Mouse (Mus musculus) mouse trophoblast stem cell (cell line): ENCODE data around the gene Ifih1.

ENCODE experiments used
- in situ Hi-C, 2 experiments: fragments of 300-500 bp; cut with MseI, MboI; formaldehyde crosslinking; loops; 2 replicates in 1 of 2; 3 replicates in 1 of 2; pipeline ENCODE4 v1.15.1; 2025

Gene Ifih1

GRCm38 (mm10) chr2:62646014-62646645, at the start of gene Ifih1:
Ifih1 (minus strand) TSS chr2:62646255.
- in situ Hi-C loops: no loop called here

- in situ Hi-C loops: no loop called here
Measured at GRCm38 (mm10) chr2:62685934-62686333, 39.9 kb upstream of the Ifih1 start.

GRCm38 (mm10) chr2:62684989-62685595, 39.0 kb upstream of the Ifih1 start:
- in situ Hi-C loops: no loop called here

- in situ Hi-C loops: no loop called here
Measured at GRCm38 (mm10) chr2:62681667-62682066, 35.6 kb upstream of the Ifih1 start.

- in situ Hi-C loops: no loop called here
Measured at GRCm38 (mm10) chr2:62672788-62673187, 26.7 kb upstream of the Ifih1 start.

- in situ Hi-C loops: no loop called here
Measured at GRCm38 (mm10) chr2:62670767-62671166, 24.7 kb upstream of the Ifih1 start.

GRCm38 (mm10) chr2:62670301-62670700, 24.2 kb upstream of the Ifih1 start:
- in situ Hi-C loops: no loop called here

GRCm38 (mm10) chr2:62669848-62670247, 23.8 kb upstream of the Ifih1 start:
- in situ Hi-C loops: no loop called here

- in situ Hi-C loops: no loop called here
Measured at GRCm38 (mm10) chr2:62665536-62665935, 19.5 kb upstream of the Ifih1 start.

GRCm38 (mm10) chr2:62664839-62665238, 18.8 kb upstream of the Ifih1 start:
- in situ Hi-C loops: no loop called here

- in situ Hi-C loops: no loop called here
Measured at GRCm38 (mm10) chr2:62664135-62664670, 18.1 kb upstream of the Ifih1 start, which contains the start of gene Gca. Gca (plus strand) TSS chr2:62664285.

- in situ Hi-C loops: no loop called here
Measured at GRCm38 (mm10) chr2:62662560-62662959, 16.5 kb upstream of the Ifih1 start.

- in situ Hi-C loops: no loop called here
Measured at GRCm38 (mm10) chr2:62660565-62660964, 14.5 kb upstream of the Ifih1 start.

- in situ Hi-C loops: no loop called here
Measured at GRCm38 (mm10) chr2:62656072-62656471, 10.0 kb upstream of the Ifih1 start.

- in situ Hi-C loops: no loop called here
Measured at GRCm38 (mm10) chr2:62654519-62655338, 8.7 kb upstream of the Ifih1 start.

GRCm38 (mm10) chr2:62652466-62652865, 6.4 kb upstream of the Ifih1 start:
- in situ Hi-C loops: no loop called here

- in situ Hi-C loops: no loop called here
Measured at GRCm38 (mm10) chr2:62651890-62652289, 5.8 kb upstream of the Ifih1 start.

- in situ Hi-C loops: no loop called here
Measured at GRCm38 (mm10) chr2:62646671-62647289, 725 bp upstream of the Ifih1 start.

GRCm38 (mm10) chr2:62645475-62645874, 580 bp downstream of the Ifih1 start:
- in situ Hi-C loops: no loop called here

- in situ Hi-C loops: no loop called here
Measured at GRCm38 (mm10) chr2:62644891-62645290, 1.2 kb downstream of the Ifih1 start.

- in situ Hi-C loops: no loop called here
Measured at GRCm38 (mm10) chr2:62643405-62644305, 2.4 kb downstream of the Ifih1 start.
